Mouse (Mus musculus) neural tube, embryonic 15.5 days (tissue): ENCODE measurements at regions not wholly inside any gene's neighbourhood (a gene's known extent, or its start where the extent isn't known, plus 50 kb on each side); places are given as distances from the start of the nearest gene placed in this dataset.
A peak's percentile ranks its signal among the peaks of the same experiment; 100 is the strongest.

Source experiments
- ATAC-seq: fragments of 200-750 bp; cut with Nextera tagmentation; 2 replicates; pipeline ENCODE4 v1.8.0; 2017; ENCODE audit warnings: mild to moderate bottlenecking, moderate TSS enrichment, moderate library complexity; ENCODE audit not compliant: low FRiP score
- H3K27ac ChIP-seq: fragments of 300-500 bp; sonication (generic); replicated peaks from 2 replicates; pipeline ENCODE4 v1.5.1; 2015; ENCODE audit warnings: mild to moderate bottlenecking, inconsistent platforms
- H3K27me3 ChIP-seq: fragments of 300-500 bp; sonication (generic); replicated peaks from 2 replicates; pipeline ENCODE4 v1.6.1; 2015; ENCODE audit warnings: inconsistent platforms
- H3K36me3 ChIP-seq: fragments of 300-500 bp; sonication (generic); 2 replicates; pipeline ENCODE4 v1.6.1; 2015; ENCODE audit warnings: inconsistent platforms
- H3K4me1 ChIP-seq: fragments of 300-500 bp; sonication (generic); 2 replicates; pipeline ENCODE4 v1.6.1; 2015; ENCODE audit warnings: inconsistent platforms
- H3K4me2 ChIP-seq: fragments of 300-500 bp; sonication (generic); 2 replicates; pipeline ENCODE4 v1.6.1; 2015; ENCODE audit warnings: inconsistent platforms, mild to moderate bottlenecking, moderate library complexity
- H3K4me3 ChIP-seq: fragments of 300-500 bp; sonication (generic); replicated peaks from 2 replicates; pipeline ENCODE4 v1.5.1; 2015; ENCODE audit warnings: mild to moderate bottlenecking, inconsistent platforms
- H3K9ac ChIP-seq: fragments of 300-500 bp; sonication (generic); replicated peaks from 2 replicates; pipeline ENCODE4 v1.6.1; 2015; ENCODE audit warnings: mild to moderate bottlenecking, inconsistent platforms
- H3K9me3 ChIP-seq: fragments of 300-500 bp; sonication (generic); replicated peaks from 2 replicates; pipeline ENCODE4 v1.6.1; 2016; ENCODE audit warnings: inconsistent platforms
- WGBS: fragments of 180-500 bp; shearing (Covaris S2); methylation state at CpG from one replicate; pipeline ENCODE4 v1.1.7; 2015; ENCODE audit warnings: mixed read lengths; 5-methylcytosine and 5-hydroxymethylcytosine counted together

DNA sequence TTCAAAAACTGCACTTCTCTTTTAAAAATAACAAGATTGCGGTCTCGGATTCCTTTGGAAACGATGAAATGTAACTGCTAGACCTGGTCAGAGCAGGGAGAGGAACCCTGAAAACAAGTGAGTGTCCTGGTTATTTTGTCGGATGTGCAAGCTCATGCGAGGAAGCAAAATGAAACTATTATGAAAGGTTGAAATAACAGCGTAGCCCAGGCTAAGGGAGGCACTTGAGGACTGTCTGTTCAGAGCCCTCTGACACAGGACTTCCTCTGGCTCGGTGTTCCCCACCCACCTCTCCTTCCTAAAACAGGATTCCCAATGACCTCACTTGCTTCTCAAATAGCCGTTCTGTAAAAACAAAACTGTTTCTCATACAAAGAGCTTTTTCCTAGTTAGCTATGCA is 51.3 kb upstream of the S1pr1 start:
- Histone ChIP-seq H3K27ac (no peak overlapping the region), H3K27me3 (no peaks in the 10 kb centered on the region)

DNA sequence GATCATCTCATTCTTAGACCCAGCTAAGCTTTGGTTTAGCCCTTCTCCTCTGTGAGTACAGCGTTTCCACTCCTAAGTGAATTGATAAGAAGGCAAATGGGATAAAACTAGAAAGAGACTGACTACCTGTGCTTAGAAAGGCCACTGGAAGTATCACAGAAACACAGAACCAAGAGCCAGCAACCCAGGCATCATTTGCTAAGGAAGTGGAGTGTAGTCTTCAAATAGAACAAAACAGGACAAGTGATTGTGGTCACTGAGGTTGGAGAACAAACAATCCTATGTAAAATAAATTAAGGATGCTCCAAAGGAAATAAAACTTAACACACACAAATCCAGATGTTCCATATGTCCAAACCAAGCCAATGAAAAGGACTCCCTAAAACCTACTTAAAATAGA is 53.4 kb upstream of the S1pr1 start:
- Histone ChIP-seq H3K9ac (no peak overlapping the region), H3K27me3 (no peaks in the 10 kb centered on the region), H3K4me3 (no peak overlapping the region), H3K36me3 (no peaks in the 10 kb centered on the region), H3K9me3 (no peaks in the 10 kb centered on the region), H3K4me1 (no peaks in the 10 kb centered on the region), H3K27ac (no peak overlapping the region), H3K4me2 (no peak overlapping the region)
- no peak for ATAC-seq
- 89% methylated on average over 1 of the region's 1 CpGs for WGBS

More for the DNA sequence above, 51.3 kb upstream of the S1pr1 start:
- Histone ChIP-seq H3K9ac (no peak overlapping the region), H3K9me3 (no peaks in the 10 kb centered on the region), H3K4me3 (no peak overlapping the region), H3K36me3 (no peaks in the 10 kb centered on the region), H3K4me2 (no peak overlapping the region), H3K4me1 (no peaks in the 10 kb centered on the region)
- 83% methylated on average over 8 of the region's 8 CpGs for WGBS
- ATAC-seq: no peak

DNA sequence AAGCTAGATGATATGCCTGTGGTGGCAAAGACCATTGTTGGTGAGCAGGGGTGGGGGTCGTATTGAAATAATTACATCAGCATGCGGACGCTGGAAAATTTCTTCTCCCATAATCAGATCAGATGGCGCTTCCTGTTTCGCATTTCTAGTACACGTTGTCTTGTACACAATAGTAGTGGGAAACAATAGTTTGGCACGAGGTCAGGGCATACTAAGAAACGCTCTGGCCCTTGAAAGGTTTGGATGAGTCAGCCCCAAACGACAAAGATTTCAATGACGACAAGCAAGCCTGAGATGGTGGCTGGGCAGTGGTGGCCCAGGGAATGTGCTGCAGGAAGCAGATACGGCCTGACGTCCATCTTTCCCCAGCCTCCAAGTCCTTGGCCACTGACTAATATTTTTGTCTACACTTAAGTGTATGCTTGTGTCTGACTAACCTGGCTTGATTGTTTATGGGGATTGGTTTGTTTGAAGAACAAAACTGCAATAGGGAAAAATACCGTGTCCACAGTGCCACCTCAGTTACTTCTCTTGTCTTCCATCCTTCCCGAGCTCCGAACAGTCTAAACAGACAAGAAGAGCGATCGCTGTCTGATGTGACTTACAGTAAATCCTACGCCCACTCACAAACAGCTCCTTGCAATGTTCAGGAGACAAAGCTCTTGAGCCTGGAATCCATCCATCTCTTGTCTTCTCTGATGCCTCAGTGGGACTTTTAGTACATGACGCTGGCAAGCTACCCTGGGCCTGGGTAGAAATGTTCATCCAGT is 54.1 kb upstream of the S1pr1 start:
- Histone ChIP-seq H3K4me1 (no peaks in the 10 kb centered on the region), H3K27me3 (no peaks in the 10 kb centered on the region), H3K4me2 (no peak overlapping the region), H3K4me3 (no peak overlapping the region), H3K9me3 (no peaks in the 10 kb centered on the region), H3K9ac (no peak overlapping the region), H3K27ac (no peak overlapping the region), H3K36me3 (no peaks in the 10 kb centered on the region)
- no peak for ATAC-seq
- WGBS: 82% methylated on average over 19 of the region's 19 CpGs

DNA sequence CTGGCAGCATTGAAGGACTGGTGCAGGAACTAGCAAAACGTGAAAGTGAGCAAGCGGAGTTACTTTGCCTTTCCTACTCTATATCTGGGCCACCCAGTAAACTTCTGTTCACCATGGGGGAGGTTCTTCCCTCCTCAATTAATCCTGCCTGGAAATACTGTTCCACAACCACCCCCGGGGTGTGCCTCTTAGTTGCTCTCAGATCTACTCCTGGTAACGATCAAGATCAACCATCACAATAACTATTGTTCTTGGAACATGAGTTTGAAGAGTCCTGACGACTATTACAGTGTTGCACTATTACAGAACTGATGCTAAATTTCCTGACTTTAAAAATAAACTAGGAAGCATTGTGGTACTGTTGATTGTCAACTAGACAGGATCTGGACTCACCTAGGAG is 57.8 kb upstream of the S1pr1 start:
- H3K9ac ChIP-seq: no peak overlapping the region
- ATAC-seq: no peak
- peaks cover 3% of the 10 kb centered on the region; the same call in 1 of the 2 replicates for H3K4me1 ChIP-seq
- H3K4me2 ChIP-seq: no peak overlapping the region
- no peak overlapping the region for H3K4me3 ChIP-seq
- H3K9me3 ChIP-seq: no peaks in the 10 kb centered on the region
- H3K36me3 ChIP-seq: no peaks in the 10 kb centered on the region
- H3K27ac ChIP-seq: no peak overlapping the region
- no peaks in the 10 kb centered on the region for H3K27me3 ChIP-seq
- 86% methylated on average over 5 of the region's 5 CpGs for WGBS

DNA sequence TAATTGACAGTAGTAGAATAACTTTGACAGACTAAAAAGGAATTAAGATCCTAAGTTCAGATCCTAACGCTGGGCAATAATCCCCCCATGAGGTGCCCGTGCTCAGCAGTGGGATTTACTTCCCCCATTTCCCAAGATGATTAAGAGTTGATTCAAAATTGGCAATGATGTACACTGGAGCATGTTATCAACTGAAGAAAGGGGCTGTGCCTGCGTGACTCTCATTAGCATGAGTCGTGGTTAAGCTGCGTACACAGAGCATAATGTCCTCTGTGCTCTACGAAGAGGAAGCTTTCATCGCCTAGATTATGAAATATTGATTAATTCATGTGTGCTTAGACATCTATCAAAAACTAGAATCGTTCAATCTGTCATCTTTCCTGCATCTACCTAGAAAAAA is 59.4 kb upstream of the S1pr1 start:
- Histone ChIP-seq H3K27me3 (no peaks in the 10 kb centered on the region), H3K36me3 (no peaks in the 10 kb centered on the region), H3K27ac (no peak overlapping the region), H3K9me3 (no peaks in the 10 kb centered on the region), H3K4me1 (peaks cover 3% of the 10 kb centered on the region; the same call in 1 of the 2 replicates), H3K4me2 (peak overlapping the region; percentile 40), H3K9ac (no peak overlapping the region), H3K4me3 (no peak overlapping the region)
- peak; percentile 65; the same call in 1 of the 2 replicates for ATAC-seq
- WGBS: 30% methylated on average over 8 of the region's 8 CpGs

DNA sequence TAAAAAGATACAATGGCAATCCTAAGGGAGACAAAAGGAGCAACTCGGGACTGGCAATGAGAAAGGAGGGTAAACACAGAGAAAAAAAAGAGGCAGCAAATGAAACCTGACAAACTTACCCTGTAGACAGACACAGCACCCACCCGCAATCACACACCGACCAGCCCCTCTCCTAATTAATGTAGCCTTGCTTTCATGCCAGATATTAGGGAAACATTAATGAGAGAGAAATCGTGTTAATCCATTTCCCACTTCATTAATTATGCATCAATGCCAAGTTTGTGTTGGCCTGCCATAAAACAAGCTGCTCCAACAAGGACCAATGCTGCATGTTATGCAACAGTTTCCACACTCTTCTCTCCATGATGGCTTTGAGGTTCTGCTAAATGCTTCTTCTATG is 59.9 kb upstream of the S1pr1 start:
- Histone ChIP-seq H3K9me3 (no peaks in the 10 kb centered on the region), H3K4me3 (no peak overlapping the region), H3K9ac (no peak overlapping the region), H3K36me3 (no peaks in the 10 kb centered on the region), H3K4me1 (peaks cover 3% of the 10 kb centered on the region; the same call in 1 of the 2 replicates), H3K27me3 (no peaks in the 10 kb centered on the region), H3K27ac (no peak overlapping the region), H3K4me2 (peak overlapping the region; percentile 40)
- 25% methylated on average over 4 of the region's 4 CpGs for WGBS
- ATAC-seq: peak; percentile 23; the same call in 1 of the 2 replicates

DNA sequence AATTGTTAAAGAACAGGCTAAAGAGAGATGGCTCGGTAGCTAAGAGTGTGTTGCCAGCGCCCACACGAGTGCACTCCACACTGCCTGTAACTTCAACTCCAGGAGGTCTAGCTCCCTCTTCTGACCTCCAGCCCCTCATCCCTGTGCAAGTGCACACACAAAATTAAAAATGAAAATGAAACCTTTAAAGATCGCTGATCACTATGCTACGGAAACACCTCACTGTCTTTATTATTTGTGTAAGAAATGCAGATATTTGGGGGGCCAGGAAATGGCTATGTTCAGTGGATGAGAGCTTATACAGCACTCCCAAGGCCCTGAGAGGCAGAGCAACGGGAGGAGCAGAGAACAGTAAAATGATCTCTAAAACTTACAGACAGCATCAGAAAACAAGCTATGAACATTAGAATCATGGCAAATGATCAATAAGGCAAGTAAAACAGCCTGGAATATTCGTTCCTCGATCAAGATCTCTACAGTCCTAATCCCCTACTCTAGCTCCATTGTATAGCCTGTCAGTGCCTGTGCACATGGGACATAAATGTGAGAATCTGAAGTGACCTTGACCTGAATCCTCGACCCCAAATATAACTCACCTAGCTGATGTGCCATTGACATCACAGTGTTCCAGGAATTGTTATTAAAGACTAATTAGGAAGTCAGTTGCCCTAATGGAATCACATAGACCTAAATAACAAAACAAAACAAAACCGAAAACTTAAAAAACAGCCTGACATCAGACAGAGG is 64.4 kb upstream of the S1pr1 start:
- Histone ChIP-seq H3K4me2 (no peak overlapping the region), H3K27ac (no peak overlapping the region), H3K4me1 (peaks cover 3% of the 10 kb centered on the region; the same call in 1 of the 2 replicates), H3K9me3 (no peaks in the 10 kb centered on the region), H3K9ac (no peak overlapping the region), H3K27me3 (no peaks in the 10 kb centered on the region), H3K36me3 (no peaks in the 10 kb centered on the region), H3K4me3 (no peak overlapping the region)
- 89% methylated on average over 10 of the region's 10 CpGs for WGBS
- ATAC-seq: no peak

DNA sequence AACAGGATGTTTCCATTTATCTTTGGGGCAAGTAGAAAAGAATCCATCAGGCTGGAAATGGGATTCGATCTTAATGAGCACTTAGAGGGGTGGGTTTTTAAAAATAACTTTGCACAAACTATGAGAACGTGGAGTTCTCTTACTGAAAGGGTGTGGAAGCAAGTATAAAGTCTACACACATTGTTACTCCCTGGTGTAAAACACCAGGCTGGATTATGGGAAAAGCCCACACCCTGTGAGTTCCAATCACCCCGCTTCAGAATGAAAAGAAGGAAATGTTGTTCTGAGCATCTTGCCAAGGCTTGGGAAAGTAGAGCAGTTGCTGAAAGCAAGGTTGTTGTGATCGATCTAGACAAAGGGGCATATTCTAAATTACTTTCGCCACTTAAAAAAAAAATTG is 65.0 kb upstream of the S1pr1 start:
- H3K4me2 ChIP-seq: no peak overlapping the region
- no peak overlapping the region for H3K27ac ChIP-seq
- 83% methylated on average over 5 of the region's 5 CpGs for WGBS
- H3K9ac ChIP-seq: no peak overlapping the region
- no peaks in the 10 kb centered on the region for H3K36me3 ChIP-seq
- no peak overlapping the region for H3K4me3 ChIP-seq
- no peaks in the 10 kb centered on the region for H3K27me3 ChIP-seq
- H3K9me3 ChIP-seq: no peaks in the 10 kb centered on the region
- 0 out of 2 replicates have a peak, but pooled peaks cover 2% of the 10 kb centered on the region for H3K4me1 ChIP-seq
- no peak for ATAC-seq

DNA sequence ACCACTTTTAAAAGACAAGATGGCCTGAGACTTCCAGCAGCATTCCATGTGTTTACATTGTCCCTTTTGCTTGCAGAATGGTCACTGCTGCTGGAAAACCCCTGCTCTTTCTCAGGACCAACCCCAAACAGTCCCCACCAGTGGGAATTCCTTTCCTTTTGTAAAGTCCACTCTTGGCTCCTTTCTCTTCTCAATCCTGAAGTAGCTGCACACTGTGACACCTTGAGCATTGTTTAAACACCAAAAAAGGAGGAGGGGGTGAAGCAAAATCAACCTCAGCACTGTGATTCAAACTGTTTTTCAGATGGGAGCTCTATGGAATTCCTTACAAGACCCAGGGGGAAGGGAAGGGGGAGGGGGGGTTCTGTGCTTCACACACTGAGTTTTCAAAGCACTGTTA is 67.9 kb upstream of the S1pr1 start:
- no peak overlapping the region for H3K27ac ChIP-seq
- no peaks in the 10 kb centered on the region for H3K27me3 ChIP-seq
- no peak for ATAC-seq
- H3K9me3 ChIP-seq: no peaks in the 10 kb centered on the region
- H3K4me1 ChIP-seq: 0 out of 2 replicates have a peak, but pooled peaks cover 2% of the 10 kb centered on the region
- no peak overlapping the region for H3K9ac ChIP-seq
- H3K4me3 ChIP-seq: no peak overlapping the region
- no peaks in the 10 kb centered on the region for H3K36me3 ChIP-seq
- no peak overlapping the region for H3K4me2 ChIP-seq

DNA sequence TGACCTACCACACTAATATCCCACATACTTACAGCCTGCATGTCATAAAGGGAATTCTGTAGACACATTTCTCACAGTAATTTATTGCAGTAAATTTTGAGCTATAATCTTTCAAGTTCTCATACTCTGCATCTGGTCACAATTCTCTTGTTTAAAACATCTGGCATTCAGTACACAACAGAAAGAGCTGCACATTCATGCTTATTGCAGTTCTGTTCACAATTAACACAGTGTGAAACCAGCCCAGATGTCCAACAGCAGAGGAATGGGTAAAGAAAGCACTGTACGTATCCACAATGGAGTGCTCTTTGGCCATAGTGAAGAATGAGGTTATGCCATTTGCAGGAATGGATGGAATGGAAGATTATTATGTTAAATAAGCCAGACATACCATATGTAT is 72.5 kb upstream of the S1pr1 start:
- 60% methylated on average over 1 of the region's 1 CpGs for WGBS
- H3K27ac ChIP-seq: no peak overlapping the region
- no peaks in the 10 kb centered on the region for H3K27me3 ChIP-seq
- no peak overlapping the region for H3K9ac ChIP-seq
- no peak for ATAC-seq
- no peaks in the 10 kb centered on the region for H3K36me3 ChIP-seq
- no peaks in the 10 kb centered on the region for H3K4me1 ChIP-seq
- H3K4me3 ChIP-seq: no peak overlapping the region
- no peak overlapping the region for H3K4me2 ChIP-seq
- H3K9me3 ChIP-seq: no peaks in the 10 kb centered on the region

DNA sequence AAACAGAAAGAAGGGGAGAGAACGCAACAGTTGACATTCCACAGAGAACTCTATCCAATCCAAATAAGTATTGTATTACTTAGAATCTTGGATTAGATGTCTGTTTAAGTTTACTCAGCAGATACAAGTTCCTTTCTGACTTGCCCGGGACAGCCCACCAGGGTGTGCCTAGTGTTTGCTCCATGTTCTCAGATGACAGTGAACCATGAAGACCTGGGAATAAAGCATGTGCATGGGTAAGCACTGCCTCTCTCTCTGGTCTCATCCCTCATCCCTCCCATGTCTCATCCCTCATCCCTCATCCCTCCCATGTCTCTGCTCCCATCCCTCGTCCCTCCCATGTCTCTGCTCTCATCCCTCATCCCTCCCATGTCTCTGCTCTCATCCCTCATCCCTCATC is 73.7 kb upstream of the S1pr1 start:
- Histone ChIP-seq H3K27ac (no peak overlapping the region), H3K9me3 (no peaks in the 10 kb centered on the region), H3K27me3 (no peaks in the 10 kb centered on the region), H3K4me1 (no peaks in the 10 kb centered on the region), H3K4me3 (no peak overlapping the region), H3K9ac (no peak overlapping the region), H3K36me3 (no peaks in the 10 kb centered on the region), H3K4me2 (no peak overlapping the region)
- ATAC-seq: no peak
- WGBS: 83% methylated on average over 3 of the region's 3 CpGs

DNA sequence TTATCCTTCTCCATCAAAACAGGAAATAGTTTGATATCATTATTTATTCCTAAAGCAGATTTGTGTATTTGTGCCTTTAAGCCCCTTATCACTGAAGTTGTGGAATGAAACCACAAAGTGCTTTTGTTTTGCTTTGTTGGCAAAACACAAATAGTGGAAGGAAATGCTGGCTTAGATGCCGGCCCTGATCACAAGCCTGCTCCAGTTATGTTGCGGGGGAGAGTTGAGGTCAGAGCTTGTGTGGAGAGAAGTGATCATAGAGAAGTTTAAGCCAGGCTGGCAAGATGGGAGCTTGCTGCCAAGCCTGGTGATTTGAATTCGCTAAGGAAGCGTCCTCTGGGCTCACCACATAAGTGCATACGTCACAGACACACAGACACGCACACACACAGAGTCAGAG is 74.2 kb upstream of the S1pr1 start:
- Histone ChIP-seq H3K4me2 (no peak overlapping the region), H3K27ac (no peak overlapping the region), H3K9ac (no peak overlapping the region), H3K36me3 (no peaks in the 10 kb centered on the region), H3K4me1 (no peaks in the 10 kb centered on the region), H3K9me3 (no peaks in the 10 kb centered on the region), H3K27me3 (no peaks in the 10 kb centered on the region), H3K4me3 (no peak overlapping the region)
- no peak for ATAC-seq
- WGBS: 81% methylated on average over 6 of the region's 6 CpGs
